Mouse (Mus musculus): ENCODE results near the gene Kxd1.

The Kxd1 gene

DNA sequence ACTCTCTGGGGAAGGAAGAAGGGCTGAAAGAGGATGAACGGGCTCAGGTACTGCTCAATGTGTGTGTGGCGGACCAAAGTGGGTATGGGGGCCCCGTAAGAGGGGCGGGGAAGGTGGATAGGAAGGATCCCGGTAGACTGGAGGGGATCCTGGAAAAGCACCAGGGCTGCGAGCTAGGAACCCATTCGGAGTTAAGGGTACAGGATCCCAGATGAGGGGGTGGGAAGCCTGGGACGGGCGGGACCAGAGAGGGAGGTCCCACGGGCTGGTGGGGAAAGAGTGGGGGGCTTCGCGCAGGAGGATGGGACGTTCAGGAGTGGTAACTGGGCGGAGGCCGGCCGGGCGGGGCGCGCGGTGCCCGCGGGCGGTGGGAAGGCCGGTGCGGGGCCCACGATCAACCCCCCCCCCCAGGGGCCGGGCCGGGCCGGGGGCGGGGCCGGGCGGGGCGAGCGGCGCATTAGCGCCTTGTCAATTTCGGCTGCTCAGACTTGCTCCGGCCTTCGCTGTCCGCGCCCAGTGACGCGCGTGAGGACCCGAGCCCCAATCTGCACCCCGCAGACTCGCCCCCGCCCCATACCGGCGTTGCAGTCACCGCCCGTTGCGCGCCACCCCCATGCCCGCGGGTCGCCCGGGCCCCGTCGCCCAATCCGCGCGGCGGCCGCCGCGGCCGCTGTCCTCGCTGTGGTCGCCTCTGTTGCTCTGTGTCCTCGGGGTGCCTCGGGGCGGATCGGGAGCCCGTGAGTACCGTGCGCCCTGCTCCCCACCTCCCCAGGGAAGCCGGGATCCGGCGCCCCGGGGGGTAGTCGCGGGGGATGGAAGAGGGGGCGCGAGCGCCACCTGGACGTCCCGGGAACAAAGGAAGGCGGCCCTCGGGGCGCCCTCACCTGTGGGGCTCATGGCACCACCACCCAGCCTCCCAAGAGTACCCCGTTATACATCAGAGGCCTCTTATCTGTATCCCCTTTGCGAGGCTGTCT lies 34.8 kb downstream of the Kxd1 start, which contains the start of gene Crlf1:
Crlf1 (plus strand) TSS at position 495 of the 977 bp plus-strand sequence.
- no peak for DNase-seq

DNA sequence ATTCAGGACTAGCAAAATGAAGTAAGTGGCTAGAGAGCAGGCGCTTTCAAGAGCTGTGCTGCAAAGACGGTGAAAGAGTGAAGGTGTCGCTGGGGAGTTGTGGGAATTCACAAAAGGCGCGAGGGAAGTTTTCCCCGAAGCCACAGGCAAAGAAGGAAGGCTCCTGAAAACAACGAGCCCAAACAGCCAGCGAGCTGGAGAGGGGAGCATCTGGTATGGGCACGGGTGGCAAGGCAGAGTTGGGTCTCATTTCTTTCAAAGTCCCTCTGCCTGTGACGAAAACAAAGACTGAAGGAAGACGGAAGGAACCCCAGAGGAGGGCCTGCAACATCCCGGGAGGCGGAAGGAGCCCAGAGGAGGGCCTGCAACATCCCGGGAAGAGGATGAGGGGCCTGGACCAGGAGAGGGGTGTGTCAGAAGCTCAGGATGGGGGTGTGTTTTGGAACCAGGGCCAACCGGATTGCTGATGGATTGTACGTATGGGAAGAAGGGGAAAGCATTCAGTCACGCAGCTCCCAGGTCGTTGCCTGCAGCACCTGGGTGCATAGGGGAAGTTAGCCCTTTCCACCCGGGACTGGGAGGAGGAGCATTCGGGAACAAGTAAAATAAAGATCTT lies 36.8 kb downstream of the Kxd1 start:
- DNase-seq: no peak

DNA sequence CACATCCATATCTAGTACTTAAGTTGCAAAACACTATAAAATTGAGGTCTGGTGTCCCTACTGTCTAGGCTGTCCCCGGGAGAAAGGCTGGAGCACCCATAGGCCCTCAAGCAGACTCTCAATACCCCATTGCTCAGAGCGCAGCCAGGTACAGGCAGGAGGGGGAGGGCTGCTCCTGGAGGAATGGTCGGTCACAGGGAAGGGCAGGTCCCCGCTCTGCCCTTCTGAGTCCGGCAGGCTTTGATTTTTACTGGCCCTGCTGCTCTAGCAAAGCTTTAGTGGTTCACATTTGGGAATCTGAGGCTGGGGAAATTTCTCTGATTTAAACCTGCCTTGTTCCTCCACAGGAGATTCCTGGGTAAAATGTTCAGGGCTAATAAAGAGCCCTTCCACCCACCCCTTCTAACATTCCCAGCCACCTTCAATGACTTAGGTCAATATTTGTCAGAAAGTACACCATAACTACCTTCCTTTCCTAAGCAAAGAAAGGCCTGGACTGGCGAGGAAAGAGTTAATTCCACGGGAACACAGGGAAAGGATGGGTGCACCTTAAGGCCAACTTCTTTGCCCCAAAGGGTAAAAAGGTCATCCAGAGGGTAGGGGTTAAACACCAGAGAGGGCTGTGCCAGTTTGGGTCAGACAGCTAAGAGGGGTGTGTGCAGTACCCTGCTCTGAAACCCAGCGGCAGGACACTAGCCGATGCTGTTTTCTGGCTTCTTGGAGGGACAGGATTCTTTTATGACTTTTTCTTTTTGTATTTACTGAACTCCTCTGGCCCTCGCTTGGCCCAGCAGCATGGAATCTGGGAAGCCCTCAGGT lies 37.5 kb downstream of the Kxd1 start:
- no peak for DNase-seq

DNA sequence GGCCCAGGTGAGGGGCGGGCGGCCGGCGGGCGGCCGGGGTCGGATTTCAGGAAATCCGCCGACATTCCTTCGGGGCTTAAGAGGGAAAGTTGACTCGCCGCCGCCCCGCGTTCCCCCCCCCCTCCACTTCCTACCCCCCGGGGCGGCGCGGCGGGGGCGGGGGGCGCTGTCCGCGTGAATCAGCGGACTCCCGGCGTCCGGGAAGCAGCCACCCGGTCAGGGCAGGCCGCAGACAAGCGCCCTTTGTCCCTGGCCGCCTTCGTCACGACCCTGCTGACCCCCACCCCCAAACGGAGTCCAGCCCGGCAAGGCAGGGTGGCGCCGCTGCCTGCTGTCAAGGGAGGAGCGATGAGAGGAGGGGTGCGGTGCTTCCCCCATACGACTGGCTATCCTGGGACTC lies 38.2 kb downstream of the Kxd1 start:
- DNase-seq: no peak

DNA sequence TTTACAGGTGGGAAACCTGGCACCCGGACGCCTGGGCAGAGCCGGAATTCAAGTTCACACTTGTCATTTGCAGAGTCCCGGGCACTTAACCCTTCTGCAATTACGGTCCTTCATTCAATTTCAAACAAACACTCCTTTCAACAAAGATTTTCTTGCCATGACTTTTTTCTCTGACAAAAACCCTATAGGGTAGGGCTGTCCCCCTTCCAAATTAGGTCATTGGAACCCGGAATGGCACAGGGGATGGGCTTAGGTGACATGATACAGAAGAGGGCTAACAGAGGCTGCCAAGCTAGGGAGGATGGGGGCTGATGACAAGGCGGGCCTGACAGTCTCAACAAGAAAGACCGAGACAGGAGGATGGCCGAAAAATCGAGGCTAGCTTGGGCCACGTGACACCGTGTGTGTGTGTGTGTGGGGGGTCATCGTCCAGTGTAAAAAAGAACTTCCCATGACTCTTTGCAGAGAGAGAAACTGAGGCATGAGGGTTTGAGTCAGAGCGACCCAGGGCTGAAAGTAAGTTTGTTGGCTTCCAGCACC lies 38.8 kb downstream of the Kxd1 start:
- no peak for DNase-seq

DNA sequence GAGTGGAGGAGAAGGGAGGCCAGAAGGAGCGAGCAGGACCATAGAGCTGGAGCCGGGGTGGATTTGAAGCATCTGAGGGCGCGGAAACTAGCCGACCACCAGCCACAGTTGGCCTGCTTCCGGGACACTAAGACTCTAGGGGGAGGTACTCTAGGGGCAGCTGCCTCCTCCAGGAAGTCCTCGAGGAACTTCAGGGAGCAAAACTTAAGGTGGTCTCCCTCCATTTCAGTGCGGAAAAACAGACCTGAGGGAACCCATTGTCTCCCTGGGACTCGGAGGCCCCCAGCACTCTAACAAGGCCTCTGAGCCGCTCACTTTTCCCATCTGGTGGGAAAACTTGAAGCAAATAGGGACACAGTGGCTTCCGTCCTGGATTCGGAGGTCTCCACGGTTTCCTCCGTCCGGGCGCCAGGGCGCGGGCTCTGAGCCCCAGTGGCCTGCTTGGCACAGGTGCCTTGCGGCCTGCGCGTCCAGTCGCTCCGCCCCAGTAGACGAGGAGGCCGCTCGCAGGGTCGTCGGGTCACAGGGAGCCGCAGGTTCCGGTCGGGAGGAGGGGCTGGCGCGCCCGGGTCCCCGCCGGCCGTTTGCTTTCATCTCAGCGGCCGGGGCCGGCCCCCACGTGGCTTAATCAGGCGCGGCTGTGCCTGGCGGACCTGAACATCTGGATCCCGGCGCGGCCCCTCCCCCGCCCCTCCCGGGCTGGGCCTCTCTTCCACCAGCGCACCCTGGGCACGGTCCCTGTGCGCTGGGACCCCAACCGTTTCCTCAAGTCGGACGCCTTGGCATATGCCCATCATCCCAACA lies 39.6 kb downstream of the Kxd1 start:
- no peak for DNase-seq

DNA sequence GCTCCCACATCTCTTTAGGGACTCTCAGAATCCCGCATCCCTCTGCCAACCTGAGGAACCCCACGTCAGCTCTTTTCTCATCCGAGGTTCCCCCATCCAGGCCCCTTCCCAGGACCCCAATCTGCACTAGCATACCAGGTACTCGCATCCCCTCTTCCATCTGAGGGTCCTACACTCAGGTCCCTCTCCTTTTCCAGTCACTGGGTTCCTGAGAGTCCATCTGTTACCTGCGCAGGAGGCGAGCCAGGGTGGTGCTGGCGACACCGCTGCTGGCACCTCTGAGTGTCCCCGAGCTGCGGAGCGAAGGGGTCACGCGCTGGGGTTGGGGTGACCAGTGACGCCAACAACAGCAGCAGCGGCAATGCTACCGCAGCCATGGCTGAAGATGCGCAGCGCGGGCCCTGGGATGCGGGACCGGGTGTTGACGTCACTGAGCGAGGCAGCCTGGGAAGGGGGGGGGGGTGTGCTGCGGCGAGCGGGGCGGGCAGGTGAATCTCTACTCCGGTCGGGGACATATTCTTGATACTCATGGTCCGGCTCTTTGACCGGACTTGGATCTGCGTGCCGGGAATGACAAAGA lies 40.7 kb downstream of the Kxd1 start, which contains the start of gene Tmem59l:
Tmem59l (minus strand) TSS at position 418 of the 580 bp plus-strand sequence.
- DNase-seq: no peak

DNA sequence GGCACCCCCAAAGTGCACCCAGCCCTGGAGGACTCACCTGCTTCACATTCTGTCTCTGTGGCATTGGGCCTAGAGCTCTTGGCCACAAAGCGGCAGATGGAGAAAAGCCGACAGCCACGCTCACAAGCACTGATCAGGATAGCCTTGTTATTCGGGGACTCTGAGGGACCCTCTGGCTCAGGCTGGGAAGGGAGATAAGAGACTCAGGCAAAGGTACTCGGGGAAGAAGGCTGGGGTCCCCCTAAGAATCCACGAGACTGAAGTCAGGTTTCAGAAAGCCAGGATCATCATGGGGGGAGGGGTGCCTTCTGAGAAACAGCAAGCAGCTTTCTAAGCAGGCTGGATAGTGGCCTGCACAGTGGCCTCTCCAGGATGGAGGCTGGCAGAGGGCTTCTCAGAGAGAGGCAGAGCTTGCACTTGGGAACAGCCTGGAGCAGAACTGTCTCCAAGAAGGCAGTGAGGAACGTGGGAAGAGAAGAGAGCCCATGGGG lies 41.5 kb downstream of the Kxd1 start:
- no peak for DNase-seq

DNA sequence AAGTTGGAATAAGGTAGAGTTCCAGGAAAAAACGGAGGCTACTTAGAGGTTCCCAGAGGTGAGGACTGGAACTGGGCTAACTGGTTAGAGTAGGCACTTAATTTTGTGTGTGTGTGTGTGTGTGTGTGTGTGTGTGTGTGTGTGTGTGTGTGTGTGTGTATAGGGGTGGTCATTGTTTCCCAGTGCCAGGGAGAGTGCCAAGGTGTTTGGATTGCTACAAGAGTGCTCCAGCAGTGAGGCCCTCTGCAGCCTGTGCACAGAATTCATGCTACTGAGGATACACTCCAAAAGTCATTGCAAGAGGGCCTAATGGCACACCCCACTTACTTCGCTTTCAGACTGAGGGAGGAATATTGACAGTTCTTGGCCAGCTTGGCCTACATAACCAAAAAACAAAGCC lies 44.8 kb downstream of the Kxd1 start:
- no peak for DNase-seq

DNA sequence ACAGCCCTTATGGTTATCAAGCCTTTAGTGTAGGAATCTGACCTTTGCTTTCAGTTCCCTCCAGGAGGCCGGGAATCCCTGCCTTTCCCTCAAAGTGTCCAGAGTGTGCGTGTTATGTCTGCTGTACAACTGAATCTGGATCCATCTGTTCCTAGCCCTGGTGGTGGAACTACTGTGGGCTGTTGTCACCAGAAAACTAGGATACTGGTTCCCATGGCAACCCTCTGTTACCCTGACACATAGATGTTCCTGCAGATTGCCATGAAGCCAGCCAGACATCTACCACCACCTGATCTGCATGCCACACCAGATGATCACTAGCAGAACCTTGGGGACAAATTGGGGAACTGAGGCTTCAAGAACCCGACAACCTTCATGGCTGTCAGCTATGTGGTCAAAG lies 45.8 kb downstream of the Kxd1 start:
- no peak for DNase-seq

DNA sequence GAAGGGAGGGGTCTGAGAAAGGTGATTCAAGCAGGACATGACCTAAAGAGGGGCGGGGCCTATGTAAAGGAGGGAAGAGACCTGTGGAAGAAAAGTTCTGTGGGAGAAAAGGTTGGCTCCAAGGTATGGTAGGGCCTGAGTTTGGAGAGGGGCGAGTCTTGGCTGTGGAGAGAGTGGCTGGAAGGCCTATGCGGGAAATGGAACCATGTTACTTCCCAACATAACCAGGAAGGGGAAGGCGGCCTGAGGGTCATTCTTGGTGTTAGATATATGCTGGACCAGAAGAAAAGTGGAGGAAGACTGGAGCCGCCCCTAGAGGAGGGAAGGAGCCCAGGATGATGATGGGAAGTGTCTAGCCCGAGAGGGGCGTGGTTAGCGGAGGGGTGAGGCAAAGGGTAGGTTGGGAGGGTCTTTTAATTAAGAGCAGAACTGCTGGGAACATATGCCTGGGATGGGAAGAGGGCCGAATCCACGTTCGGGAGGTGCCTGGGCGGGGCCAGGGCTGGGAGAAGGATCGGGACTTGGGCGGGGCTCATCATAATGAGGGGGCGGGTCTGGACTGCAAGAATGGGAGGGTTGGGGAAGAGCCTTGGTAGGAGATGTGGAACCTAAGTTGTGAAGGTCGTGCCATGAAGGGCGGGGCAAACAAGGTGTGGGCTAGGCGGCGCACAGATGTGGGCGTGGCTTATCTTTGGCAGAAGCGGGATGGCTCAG lies 50.3 kb downstream of the Kxd1 start:
- no peak for DNase-seq

DNA sequence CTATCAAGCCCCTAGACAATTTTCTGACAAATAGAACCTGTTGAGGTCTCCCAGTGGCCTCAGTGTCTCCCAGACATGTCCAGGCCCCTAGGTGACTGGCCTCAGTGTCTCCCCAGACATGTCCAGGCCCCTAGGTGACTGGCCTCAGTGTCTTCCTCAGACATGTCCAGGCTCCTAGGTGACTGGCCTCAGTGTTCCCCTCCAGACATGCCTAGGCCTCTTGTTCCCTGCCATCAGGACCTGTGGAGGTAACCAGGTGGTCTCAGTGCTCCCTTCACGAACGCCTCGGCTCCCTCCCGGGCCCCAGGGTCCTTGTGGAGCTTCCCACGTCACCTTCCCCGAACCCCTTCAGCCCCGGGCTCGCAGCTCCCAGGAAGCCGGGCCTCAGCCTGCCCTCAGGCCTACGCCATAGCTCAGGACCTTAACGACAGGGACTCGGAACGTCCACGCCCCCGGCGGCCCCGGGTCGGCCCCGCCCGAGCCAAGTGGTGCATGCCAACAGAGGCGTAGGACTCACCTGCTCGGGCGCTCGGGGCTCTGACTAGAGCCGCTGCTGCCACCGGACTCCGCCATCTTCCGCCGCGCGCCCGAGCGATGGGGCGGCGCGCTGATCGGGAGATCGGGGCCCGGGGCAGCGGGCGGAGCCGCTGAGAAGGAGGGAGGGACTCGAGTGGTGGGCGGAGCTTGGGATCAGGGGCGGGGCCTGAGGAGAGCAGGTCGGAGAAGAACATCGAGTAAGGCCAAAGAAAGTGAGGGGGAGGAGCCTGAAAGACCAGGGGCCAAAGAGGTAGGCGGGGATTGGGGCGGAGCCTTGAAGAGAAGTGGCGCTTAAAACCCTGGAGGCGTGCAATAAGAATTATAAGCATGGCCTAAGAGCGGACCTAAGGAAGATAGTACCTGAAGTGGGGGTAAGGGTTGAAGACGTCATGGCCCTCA lies 51.2 kb downstream of the Kxd1 start, which contains the start of gene Klhl26:
Klhl26 (minus strand) TSS at position 636 of the 936 bp plus-strand sequence.
- DNase-seq: peak; percentile 96 to 97

DNA sequence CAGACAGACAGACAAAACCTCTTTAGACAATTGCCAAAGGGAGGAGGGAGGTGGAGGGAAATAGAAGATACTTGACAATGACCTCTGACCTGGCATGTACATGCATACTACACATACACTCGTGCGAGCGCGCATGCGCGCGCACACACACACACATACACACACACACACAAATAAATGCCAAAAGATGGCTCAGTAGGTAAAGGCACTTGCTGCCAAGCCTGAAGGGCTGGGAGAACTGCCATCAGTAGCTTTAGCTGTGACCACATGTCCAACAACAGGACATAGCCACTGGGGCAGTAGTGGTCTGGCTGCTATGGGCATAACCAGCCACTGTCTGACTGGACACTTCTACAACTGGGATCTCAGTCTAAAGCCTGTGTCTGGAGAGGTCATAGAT lies 55.9 kb downstream of the Kxd1 start:
- no peak for DNase-seq

DNA sequence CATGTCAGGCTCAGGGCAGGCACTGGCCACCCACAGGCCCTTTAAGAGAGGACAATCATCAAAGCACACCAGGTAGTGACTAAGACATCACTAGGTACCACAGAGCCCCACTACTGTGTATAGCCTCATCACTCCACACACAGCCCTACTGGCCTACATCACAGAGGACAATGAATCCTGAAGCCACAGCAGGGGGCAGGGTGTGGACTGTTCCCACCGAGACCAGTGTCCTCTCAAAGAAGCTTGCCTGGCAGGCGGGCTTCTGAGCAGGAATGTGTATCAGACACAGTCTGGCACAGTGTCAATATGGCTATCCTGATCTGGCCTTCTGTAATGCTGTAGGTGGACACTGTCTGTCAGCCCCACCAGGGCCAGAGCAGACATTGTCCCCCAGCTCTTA lies 57.8 kb downstream of the Kxd1 start:
- DNase-seq: no peak

DNA sequence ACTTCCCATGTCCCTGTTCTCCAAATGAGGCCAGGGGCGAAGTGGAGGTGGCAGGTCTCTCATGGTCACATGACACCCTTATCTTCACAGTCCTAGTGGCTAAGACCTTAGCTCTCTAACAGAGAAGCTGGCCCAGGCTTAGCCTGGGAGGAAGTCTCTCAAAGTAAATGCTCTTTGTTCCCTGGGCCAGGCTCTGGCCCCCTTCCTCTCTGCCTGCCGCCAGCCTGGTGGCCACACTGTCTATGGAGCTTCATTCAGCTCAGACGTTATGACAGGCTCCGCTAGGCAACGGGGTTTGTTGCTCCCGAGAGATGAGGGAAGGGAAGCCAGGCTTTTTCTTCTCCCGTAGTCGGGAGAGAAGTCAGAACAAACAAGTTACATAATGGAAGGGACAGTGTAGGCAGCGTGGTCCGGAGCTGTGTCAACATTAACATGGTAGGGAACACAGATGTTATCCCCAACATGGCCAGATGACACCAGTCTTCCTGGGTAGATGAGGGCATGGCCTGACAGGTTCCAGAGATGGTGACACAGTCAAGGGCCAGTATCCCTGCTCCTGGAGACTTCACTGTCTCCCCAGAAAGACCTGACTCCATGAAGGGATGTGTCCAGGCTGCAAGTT lies 58.4 kb downstream of the Kxd1 start:
- DNase-seq: no peak

DNA sequence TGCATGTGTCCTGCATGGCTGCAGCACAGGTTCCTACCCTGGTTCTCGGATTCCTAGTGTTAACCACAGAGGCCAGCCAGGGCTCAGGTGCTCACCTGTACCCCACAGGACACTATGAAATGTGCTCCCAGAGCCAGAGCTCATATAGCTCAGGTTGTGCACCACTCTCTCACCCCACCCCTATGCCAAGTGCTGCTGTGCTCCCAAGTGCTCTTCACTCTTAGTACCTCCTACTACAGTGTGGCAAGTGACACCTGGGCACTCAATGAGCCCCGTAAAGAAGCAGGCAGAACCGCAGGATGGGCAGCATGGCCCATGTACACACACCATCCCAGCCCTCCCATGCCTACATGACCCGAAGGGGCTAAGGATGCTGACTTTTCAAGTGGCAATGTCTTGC lies 59.0 kb downstream of the Kxd1 start:
- DNase-seq: no peak

DNA sequence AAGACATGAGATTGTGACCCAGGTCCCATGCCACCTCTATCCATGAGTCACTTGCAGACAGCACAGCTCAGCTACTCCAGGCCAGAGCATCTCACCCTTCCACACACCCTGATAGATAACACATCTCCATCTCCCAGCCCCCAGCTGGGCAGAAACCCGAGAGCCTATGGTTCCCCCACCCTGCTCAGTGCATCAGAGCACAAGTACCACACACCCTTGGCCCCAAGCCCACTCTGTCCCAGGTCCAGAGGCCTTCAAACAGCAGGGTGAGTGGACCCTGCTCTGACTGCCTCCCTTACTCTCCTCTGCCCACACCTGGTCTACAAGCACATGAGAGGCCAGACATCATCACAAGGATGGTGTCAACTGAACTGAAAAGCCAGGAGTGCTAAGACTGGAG lies 59.8 kb downstream of the Kxd1 start:
- DNase-seq: no peak

DNA sequence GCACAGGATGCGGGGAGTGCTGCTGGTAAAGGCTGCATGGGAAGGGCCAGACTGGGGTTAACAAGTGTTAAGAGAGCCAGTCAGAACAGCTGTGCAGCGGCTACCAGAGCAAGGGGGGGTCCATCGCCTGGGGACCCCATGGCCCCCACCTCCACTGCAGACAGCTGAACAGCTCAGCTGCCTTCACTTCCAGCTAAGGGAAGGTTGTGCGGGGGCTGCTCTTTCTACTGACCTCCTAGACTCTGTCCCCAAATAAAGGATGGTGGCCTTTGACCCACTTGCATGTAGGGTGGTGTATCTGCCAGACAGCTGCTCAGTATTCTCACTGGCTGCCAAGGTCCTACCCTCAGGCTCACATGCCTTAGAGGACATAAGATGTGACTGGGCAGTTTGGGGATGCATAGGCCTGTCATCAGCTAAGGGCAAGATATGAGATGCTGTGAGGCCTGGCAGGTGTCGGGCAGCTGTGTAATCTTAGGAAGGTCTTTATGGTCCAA lies 60.5 kb downstream of the Kxd1 start:
- no peak for DNase-seq

DNA sequence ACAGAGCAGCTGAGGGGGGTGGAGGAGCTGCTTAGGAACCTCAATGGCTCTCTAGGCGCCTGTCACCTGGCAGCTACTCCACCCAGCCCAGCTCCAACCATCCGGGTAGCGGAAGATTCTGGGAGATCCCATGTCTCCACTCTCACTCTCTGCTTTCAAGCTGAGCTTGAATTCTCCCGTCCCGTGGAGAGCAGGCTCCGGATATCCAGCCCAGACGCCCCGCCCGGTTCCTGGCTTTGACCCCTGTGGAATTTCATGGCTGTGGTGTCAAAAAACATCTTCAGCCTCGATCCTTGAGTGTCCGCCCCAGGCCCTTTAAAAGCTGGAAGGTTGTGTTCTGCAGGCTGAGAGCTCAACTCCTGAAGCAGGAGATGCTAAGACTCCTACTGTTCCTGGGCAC lies 61.0 kb downstream of the Kxd1 start:
- DNase-seq: no peak
